Mouse (Mus musculus) heart, postnatal 0 days (tissue): Measurements from ENCODE around the gene Adgrg6.

ENCODE experiments used
- CTCF ChIP-seq: IDR thresholded peaks from 2 replicates; pipeline ENCODE4 v1.5.1; 2016; ENCODE audit warnings: antibody characterized with exemption, control low read depth, low read depth
- EP300 ChIP-seq: IDR thresholded peaks from 2 replicates; pipeline ENCODE4 v1.6.1; 2016; ENCODE audit warnings: antibody characterized with exemption, low read depth

DNA sequence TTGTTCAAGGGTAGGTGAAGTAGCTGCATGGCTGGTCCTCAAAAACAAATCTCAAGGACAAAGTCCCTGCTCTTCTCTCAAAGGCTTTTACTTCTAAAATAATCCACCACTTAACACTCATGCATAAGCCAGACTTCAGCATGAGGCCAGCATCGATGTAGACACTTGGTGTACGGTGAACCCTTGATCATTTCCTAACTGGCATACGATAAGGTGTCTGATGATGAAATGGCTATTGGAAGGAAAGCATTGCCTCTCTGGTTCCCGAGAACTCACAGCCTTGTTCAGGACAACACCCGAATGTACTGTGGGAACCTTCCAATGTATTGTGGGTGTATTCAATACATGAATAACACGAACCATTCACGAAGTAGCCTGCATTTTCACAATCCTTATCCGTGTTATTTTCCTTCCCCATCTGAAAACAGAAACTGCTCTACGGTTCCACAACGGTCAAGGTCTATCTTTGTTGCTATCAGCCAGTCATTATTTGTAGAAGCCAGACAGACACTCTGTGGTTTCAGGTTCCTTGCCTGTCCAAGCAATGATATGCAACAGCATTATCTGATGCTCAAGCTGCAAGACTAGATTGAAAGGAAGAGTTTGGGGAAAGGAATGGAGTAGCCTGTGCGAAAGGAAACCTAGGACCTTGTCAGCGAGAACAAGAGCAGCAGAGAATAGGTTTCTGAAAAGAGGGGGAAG is 99.7 kb downstream of the Adgrg6 start:
- TF ChIP-seq CTCF (no peak), EP300 (no peak)
